Mouse (Mus musculus): ENCODE measurements around the gene Mn1.

DNA sequence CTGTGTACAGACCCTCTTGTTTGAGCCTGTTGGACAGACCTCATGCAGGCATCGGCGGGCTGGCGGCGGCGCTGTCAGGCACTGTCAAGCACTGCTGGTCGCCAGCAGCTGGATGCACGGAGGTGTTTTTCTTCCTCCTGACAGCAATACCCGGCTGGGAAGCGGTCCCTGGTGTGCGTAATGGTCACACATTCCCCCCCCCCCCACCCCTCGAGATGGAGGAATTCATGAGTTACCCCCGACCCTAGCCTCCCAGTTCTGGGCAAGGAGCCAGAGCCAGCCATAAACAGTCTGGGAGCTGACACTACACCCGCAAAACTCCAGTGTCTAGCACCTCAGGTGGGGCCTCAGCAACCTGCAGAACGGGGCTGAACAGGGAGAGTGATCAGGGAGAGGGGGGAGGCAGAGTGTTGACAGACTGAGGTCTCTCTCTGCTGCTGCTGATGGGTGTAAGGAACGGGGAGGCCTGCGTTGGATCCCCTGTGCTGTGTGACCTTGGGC, 17.2 kb downstream of the Mn1 start:
- TF ChIP-seq CTCF (IDR thresholded peaks at IDR 0.05; ENCODE audit: low read depth, low read length) = no peak
- TF ChIP-seq POLR2A (IDR thresholded peaks at IDR 0.05; ENCODE audit: extremely low read depth, insufficient read depth, low read length) = no peak
